Comparison of ENCODE assay signal across 9 mouse cellular contexts in genomic region chr19:60463896-60464295, GRCm38 (mm10). TPM values are rescaled to one million over a fixed set of nuclear protein-coding genes. Genes with fewer than 3 reads are reported as not detected.
A peak's percentile ranks its signal among the peaks of the same experiment; 100 is the strongest.
DNase-seq lines count a peak whose midpoint lies in the region; ATAC-seq and TF ChIP-seq lines count a peak whose summit lies in the region.
"Had no signal": no experiment of that assay in that cellular context is flagged by ENCODE, and none has a peak within 500 bp of the region (broad histone marks: within the 10 kb centered on the region; RNA-seq: fewer than 3 reads in every experiment).

No protein-coding gene starts in this region.

- no peak overlapping the region for H3K9ac ChIP-seq in kidney, embryonic 16.5 days (replicated peaks; ENCODE audit: low read length)

- H3K4me3 ChIP-seq in kidney, adult 2 months (ENCODE audit: insufficient read depth, low read depth, low read length), result no peak overlapping the region
- no peak overlapping the region for H3K4me3 ChIP-seq in kidney, embryonic 16.5 days (ENCODE audit: low read length)

- no peaks in the 10 kb centered on the region for H3K4me1 ChIP-seq in kidney, adult 2 months (ENCODE audit: control insufficient read depth, insufficient read depth, low read length)
- H3K4me1 ChIP-seq in kidney, embryonic 16.5 days (ENCODE audit: insufficient read depth, low read length), result peaks cover 8% of the 10 kb centered on the region; the same call in 1 of the 2 replicates

- peak; percentile 40 for DNase-seq in kidney, adult 2 months
- DNase-seq in cerebellum, adult 18-20 months, result peak; percentile 42 to 49
- DNase-seq in gastrocnemius, postnatal 10 days, result peak; percentile 57
- peak; percentile 7 to 23 for DNase-seq in kidney, adult 8-10 months
- peak; percentile 93 for DNase-seq in left cerebral cortex, postnatal 4 days
- peak; percentile 85 for DNase-seq in right cerebral cortex, postnatal 14 days

- H3K9me3 ChIP-seq in kidney, embryonic 16.5 days (ENCODE audit: low read length), result no peaks in the 10 kb centered on the region

- intact Hi-C loops in left cerebral cortex, postnatal 4 days (cut with DNase I), result no loop called here

- 28% methylated on average over 3 of the region's 3 CpGs for WGBS in kidney, adult 2 months
- 37% methylated on average over 3 of the region's 3 CpGs for WGBS in kidney, embryonic 16.5 days

- H3K4me2 ChIP-seq in kidney, embryonic 16.5 days (replicated peaks; ENCODE audit: low read depth, low read length), result no peak overlapping the region

- no peak overlapping the region for H3K27ac ChIP-seq in kidney, adult 2 months (ENCODE audit: insufficient read depth, low read depth, low read length)
- no peak overlapping the region for H3K27ac ChIP-seq in kidney, embryonic 16.5 days (ENCODE audit: low read length)

- no peak for TF ChIP-seq POLR2A in kidney, adult 2 months (IDR thresholded peaks at IDR 0.05; ENCODE audit: low read depth, low read length)

- no peak; the same call in 1 of the 2 replicates for ATAC-seq in kidney, embryonic 16.5 days (ENCODE audit: low FRiP score, low TSS enrichment)
- ATAC-seq in megakaryocyte, adult 5-6 weeks (ENCODE audit: poor library complexity, severe bottlenecking), result no peak

- H3K36me3 ChIP-seq in kidney, adult 2 months (ENCODE audit: control insufficient read depth, insufficient read depth, low read length), result no peaks in the 10 kb centered on the region
- H3K36me3 ChIP-seq in kidney, embryonic 16.5 days (ENCODE audit: insufficient read depth, low read length), result no peaks in the 10 kb centered on the region

- TF ChIP-seq CTCF in kidney, adult 2 months (conservative IDR thresholded peaks at IDR 0.05; ENCODE audit: insufficient read depth, insufficient read length, low read depth, low read length), result no peak

- H3K27me3 ChIP-seq in kidney, adult 2 months (replicated peaks; ENCODE audit: control insufficient read depth, insufficient read depth, low read length), result no peaks in the 10 kb centered on the region
- peaks cover 31% of the 10 kb centered on the region for H3K27me3 ChIP-seq in kidney, embryonic 16.5 days (ENCODE audit: insufficient read depth, low read length)

RNA-seq across cellular contexts. Expression of gene Prlhr, which starts 4.2 kb away (rescaled TPM):
- polyA plus RNA-seq in kidney, adult 2 months (2012; rRNA removed), result 0.08 TPM in 1 of 2 replicates, not detected in the other
- not detected in 2 replicates for polyA plus RNA-seq in kidney, embryonic 16.5 days (2015; fragmentation: Nextera tagmentation; extraction: Ambion mirVana)
- not detected for total RNA-seq in gastrocnemius, postnatal 10 days (2021)
- under 1 TPM; 0.44 to 0.48 TPM for total RNA-seq in left cerebral cortex, postnatal 4 days (2021)
- not detected in 2 replicates for total RNA-seq in megakaryocyte, adult 5-6 weeks (2015)
- not detected in 2 replicates for total RNA-seq in megakaryocyte, adult 5-6 weeks (2017)
- polyA plus RNA-seq: limb, embryonic 11.5 days had no signal

Comparison
In these comparisons a context has a peak if more than half of its experiments do, and no peak if none do; other contexts are left out.
1. DNase-seq: peak in every context shown above with its lines; median percentile 93 in left cerebral cortex, postnatal 4 days; 85 in right cerebral cortex, postnatal 14 days; 57 in gastrocnemius, postnatal 10 days; 46 in cerebellum, adult 18-20 months; 40 in kidney, adult 2 months; 15 in kidney, adult 8-10 months.